27 mouse cellular contexts compared by ENCODE assay signal in the genomic region with DNA sequence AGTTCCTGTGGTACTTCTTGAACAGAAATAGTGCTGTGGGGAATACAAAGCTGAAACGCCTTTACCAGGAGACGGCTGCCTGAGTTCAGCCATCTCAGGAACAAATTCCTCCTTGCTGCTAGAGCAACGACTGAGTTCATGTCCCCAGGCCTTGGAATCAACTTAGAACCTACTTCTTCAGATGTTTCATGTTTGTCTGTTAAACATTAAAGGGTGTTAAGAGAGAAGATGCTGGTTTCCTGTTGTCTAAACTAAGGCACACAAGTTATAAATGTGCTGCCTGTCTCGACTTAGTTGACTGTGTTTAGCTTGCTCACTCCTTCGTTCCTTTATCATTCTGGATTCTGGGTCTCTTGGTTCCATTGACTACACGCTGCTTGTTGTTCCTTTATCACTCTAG.
"Had no signal": no experiment of that assay in that cellular context is flagged by ENCODE, and none has a peak within 500 bp of the region (broad histone marks: within the 10 kb centered on the region; RNA-seq: fewer than 3 reads in every experiment).

No protein-coding gene starts in this region.

- H3K4me2 ChIP-seq: heart, embryonic 11.5 days; hindbrain, embryonic 12.5 days; hindbrain, embryonic 14.5 days; kidney, embryonic 15.5 days; limb, embryonic 12.5 days; liver, embryonic 11.5 days; liver, embryonic 13.5 days; liver, embryonic 15.5 days had no signal

- ATAC-seq: hindbrain, embryonic 16.5 days; intestine, embryonic 16.5 days had no signal

- H3K36me3 ChIP-seq: hindbrain, embryonic 10.5 days; hindbrain, embryonic 12.5 days; kidney, embryonic 15.5 days; limb, embryonic 10.5 days; limb, embryonic 12.5 days; liver, embryonic 13.5 days; liver, embryonic 15.5 days had no signal

- DNase-seq: gastrocnemius, adult 2 months; gastrocnemius, postnatal 10 days; gastrocnemius, postnatal 25 days; heart, adult 18-20 months; heart, postnatal 10 days; heart, postnatal 4 days; kidney, adult 11 months; kidney, adult 2 months; kidney, adult 9 months; kidney, postnatal 14 days; kidney, postnatal 4 days; liver; liver, embryonic 13.5 days had no signal

- H3K27ac ChIP-seq: gastrocnemius, adult 2 months; hindbrain, embryonic 10.5 days; hindbrain, embryonic 12.5 days; hindbrain, embryonic 14.5 days; kidney, embryonic 15.5 days; kidney, postnatal 0 days; layer of hippocampus, adult 2 months; left cerebral cortex, adult 2 months; limb, embryonic 10.5 days; limb, embryonic 12.5 days; liver, embryonic 13.5 days; liver, embryonic 15.5 days had no signal

- H3K9ac ChIP-seq: hindbrain, embryonic 12.5 days; hindbrain, embryonic 14.5 days; kidney, embryonic 15.5 days; limb, embryonic 12.5 days; liver, embryonic 13.5 days; liver, embryonic 15.5 days had no signal

- H3K27me3 ChIP-seq: hindbrain, embryonic 12.5 days; kidney, embryonic 15.5 days; limb, embryonic 12.5 days; liver, embryonic 13.5 days; liver, embryonic 15.5 days had no signal

- H3K4me3 ChIP-seq: gastrocnemius, adult 2 months; hindbrain, embryonic 10.5 days; hindbrain, embryonic 12.5 days; kidney, embryonic 15.5 days; layer of hippocampus, adult 2 months; left cerebral cortex, adult 2 months; limb, embryonic 10.5 days; limb, embryonic 12.5 days; liver, embryonic 13.5 days; liver, embryonic 15.5 days had no signal

- H3K9me3 ChIP-seq: hindbrain, embryonic 10.5 days; hindbrain, embryonic 12.5 days; kidney, embryonic 15.5 days; limb, embryonic 10.5 days; limb, embryonic 12.5 days; liver, embryonic 13.5 days; liver, embryonic 15.5 days had no signal

- H3K4me1 ChIP-seq: hindbrain, embryonic 10.5 days; hindbrain, embryonic 12.5 days; kidney, embryonic 15.5 days; limb, embryonic 10.5 days; limb, embryonic 12.5 days; liver, embryonic 13.5 days; liver, embryonic 15.5 days had no signal
